Mouse (Mus musculus): ENCODE data around the gene Ghr. TPM values are rescaled to one million over a fixed set of nuclear protein-coding genes. Genes with fewer than 3 reads are reported as not detected.

The Ghr gene
- total RNA-seq, 2 experiments from 2014 or later: 112 to 122 TPM

DNA sequence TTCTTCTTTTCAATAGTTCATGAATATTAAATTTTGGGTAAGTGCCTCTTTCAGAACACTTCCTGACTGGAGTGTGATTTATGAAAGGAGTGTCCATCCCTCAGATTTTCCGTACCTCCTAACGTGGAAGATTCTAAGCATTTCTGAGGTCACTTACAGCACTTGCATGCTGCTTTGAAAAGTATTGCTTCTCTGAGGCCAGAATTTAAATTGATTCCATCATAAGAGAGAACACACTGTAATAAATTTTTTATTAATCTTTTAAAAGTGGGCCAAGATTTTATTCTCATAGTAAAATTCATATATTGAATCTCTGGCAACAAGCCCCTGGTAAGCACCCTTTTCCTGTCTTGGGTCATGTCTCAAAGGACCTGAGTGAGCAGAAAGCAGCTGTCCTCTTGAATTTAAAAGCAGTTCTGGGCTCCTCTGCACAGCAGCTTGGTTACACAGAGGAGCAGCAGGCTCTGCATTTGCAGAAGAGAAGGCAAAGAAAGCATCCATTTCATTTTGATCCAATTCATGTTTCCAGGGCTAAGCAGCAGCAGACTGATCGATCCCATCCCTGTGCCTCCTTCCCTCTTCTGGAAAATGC lies 46.9 kb downstream of the Ghr start:
- no peak for DNase-seq

DNA sequence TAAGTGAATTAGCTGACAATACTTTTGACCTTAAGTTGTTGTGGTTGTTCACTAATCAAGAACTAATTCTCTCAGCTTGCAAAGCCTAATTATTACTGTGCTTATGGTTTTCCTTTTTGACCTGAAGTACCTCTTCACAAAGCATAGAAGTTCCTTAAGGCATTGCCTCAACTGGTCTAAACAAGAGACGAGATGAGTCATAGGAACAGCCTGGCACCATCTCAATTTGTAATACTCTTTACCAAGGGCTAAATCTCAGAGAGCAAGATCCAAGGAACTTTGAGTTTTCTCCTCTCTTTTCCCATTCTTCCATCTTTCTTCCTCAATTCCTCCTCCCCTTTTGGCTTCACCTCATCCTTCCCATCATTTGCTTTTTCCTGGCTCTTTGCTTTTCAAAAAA lies 69.3 kb downstream of the Ghr start:
- no peak for DNase-seq

DNA sequence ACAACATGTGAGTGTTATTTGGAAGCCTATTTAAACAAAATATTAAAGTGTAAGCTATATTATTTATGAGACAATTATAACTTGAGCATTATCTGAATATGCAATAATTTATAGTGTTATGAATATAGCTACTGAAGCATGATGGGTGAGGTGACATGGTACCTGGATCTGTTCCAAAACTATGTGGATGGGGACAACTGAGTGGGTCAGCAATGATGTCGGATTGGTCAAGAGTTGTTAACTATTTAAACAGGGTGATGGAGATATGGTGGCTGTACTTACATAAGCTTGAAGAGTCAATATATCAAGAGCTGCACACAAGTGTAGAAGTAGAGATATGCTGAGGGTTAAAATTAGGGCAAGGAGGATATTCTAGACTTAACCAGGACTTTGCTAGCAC lies 70.9 kb downstream of the Ghr start:
- no peak for DNase-seq

DNA sequence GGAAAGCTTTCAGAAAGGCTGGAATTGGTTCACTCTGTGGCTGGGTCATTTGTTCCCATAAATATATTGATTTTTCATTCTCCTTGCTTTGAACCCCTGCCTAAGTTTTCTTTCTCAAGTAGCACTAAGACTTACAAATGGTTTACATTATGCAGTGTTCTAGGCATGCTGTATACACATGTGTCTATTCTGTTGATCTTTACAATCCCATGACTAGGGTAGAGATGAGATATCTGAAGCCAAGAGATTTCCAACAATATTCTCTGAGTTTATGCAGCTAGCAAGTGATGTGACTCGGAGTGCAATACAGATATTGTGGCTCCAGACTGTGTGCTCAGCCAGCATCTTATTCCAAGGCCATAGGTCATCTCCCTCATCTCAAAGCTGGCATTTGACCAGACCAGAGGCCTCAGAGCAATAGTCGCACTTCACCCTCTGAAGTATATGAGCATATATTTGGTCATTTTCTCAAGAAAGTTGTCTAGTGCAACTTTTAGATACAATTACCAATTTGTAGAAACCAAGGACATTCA lies 71.6 kb downstream of the Ghr start:
- DNase-seq: no peak

DNA sequence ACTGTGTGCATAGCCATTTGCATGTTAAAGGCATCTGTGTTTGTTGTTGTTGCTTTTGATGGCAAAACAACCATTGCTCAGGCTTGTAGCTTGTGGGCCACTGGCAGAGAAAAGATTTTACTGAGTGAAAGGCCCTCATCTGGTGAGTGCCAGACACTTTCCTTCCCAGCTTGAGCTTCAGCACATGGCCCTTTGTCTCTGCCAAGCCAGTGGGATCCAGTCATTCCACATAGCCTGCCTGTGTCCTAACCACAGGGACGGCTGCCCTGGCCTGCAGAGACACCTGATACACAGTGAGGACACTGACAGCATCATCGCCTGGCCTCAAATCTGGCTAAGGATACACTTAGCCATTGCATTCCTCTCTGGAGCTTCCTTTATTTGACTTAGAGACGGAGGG lies 74.2 kb downstream of the Ghr start:
- DNase-seq: peak; percentile 86

DNA sequence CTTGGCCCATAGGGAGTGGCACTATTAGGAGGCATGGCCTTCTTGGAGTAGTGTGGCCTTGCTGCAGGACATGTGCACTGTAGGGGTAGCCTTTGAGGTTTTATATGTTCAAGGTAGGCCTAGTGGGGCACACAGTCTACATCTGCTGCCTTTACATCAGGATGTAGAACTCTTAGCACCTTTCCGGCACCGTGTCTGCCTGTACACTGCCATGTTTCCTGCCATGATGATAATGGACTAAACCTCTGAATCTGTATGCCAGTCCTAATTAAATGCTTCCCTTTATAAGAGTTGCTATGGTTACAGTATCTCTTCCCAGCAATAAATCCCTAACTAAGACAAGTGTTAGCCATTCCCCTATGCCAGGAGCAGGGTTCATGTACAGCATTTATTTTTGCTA lies 76.0 kb downstream of the Ghr start:
- DNase-seq: no peak

DNA sequence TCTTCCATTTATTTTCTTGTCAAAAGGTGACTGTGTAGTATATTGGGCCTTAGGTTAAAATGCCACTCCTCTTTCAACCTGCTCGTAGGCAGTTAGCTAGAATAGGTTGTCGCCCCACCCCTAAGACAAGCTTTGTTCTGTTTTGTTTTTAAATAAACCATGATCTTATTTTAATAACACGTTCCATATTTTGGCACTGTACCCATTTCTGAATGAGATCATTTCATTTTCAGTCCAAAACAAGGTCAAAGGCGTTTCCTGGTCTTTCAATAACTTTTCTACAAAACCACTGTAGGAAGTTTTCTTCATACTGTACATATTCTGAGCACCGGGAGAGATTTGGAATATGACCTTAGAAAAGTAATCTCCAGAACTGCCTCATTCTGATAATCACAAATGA lies 78.6 kb downstream of the Ghr start:
- no peak for DNase-seq

DNA sequence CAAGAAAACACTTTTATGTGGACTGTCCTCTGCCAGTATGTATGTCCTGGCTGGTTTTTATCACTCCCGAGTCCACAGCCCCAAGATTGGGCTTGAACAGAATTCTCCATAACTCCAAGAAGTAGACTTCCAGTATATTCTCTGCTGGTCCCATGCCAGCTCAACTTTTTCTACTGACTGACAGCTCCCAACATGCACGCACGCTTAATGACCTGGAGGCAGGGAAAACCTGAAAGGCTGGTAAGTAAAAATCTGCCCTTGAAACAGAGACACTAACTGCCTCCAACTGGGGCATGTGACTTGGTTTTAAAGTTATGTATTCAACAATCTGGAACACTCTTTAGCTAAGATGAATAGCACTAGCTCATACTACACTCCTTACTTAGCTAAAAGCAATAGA lies 81.6 kb downstream of the Ghr start:
- no peak for DNase-seq

DNA sequence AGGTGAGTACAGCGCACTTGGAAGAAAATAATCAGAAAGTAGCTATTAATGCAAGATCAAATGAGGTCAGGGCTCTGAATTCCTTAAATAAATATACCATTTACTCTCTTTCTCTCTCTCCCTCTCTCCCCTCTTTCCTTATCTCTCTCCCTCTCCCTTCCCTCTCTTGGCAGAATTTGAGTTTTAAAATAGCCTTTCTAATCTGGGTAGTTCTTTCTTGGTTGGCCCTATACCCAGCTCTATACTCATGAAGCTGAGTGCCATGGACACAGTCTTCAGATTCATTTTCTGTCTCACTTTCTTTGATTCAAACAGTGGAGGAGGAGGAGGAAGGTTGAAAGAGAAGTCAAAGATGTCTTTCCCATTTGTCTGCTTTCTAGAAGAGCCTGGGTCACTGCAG lies 84.3 kb downstream of the Ghr start:
- no peak for DNase-seq

DNA sequence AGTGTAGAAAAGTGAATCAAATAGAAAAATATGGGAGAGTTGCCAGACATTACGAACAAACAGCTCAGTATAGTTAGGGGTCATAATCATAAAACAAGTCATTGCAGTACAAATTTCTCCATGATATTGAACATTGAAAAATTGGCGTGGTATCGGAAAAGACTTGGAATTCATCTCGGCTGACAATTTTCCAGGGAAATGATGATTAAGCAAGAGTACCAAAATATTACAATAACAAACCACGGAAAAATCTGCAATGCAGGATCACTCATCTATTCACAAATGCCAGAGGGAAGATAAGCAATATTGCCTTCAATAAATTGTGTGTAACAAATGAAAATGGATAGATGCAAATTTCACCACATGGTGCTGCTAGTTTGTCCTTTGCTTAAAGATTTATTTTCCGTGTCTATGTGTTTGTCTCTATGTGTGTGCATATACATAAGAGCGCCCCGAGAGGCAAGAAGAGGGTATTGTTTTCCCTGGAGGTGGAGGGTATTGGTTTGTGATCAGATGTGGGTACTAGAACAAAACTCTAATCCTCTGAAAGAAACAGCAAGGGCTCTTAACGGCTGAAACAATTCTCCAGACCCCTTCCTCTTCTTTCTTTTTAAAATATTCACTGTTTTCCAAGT lies 85.2 kb downstream of the Ghr start:
- DNase-seq: no peak

DNA sequence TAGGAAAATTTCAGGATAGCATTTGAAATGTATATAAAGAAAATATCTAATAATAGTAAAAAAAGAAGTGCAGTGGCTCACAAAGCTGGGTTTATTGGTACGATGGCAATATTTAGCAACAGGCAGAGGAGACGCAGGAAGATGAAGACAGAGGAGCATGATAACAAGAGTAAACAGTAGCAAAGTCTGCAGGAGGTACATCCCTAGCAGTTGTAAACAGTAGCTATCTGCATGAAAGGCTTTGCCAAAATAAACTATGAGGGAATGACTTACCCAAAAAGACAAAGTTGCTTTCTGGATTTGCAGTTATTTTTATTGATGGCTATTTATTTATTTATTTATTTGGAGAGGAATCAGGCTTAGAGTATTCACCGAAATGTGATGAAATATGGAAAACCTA lies 92.4 kb downstream of the Ghr start:
- no peak for DNase-seq

DNA sequence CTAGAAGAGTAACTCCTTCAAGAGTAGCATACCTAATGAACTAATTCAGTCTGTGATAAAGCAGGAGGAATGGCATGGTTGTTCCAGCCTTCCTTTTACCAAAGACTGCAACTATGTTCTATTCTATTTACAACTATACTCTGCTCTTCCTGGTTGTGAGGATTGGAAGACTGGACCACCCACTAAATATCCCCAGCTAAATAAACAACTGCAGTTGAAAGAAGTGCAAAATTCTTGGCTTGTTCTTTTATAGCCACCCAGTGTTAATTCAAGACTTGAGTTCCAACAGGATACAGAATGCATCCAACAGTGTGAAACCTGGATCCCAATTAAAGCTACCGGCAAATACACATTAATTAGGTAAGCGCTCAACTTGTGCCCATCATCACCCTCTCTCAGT lies 93.3 kb downstream of the Ghr start:
- DNase-seq: no peak

DNA sequence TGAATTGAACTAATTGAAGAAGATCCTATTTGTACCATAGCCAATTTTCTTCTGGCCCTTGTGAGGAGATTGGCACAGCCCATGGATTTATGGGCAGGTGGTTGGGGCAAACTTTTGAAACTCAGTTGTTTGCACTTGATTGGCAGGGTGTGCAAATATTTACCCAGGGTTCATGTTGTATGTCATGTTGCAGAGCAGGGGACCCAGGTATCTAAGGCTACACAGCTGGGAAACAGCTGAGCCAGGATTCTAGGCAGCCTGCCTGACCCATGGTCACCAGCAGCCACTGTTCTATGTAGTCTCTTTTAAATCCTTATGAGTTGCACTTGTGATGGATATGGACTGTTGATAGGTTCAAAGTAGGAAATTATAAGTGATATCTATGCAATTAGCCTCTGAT lies 94.1 kb downstream of the Ghr start:
- DNase-seq: no peak

DNA sequence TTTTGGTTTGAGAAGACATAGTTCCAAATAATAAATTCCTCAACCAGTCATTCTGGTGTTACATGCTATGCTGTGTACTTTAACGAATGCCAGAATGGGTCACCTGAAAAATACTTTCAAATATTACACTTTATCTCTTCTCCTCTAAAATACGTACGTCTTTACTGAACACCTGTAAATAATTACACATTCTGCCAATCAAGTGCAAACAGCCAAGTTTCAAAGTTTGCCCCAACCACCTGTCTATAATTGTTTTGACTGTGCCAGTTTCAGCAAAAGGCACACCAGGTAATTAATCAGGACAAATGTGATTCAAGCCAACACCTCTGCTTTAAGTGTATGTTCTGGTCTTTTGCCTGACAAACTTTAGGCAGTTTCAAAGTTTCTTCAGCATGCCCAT lies 94.7 kb downstream of the Ghr start:
- no peak for DNase-seq

DNA sequence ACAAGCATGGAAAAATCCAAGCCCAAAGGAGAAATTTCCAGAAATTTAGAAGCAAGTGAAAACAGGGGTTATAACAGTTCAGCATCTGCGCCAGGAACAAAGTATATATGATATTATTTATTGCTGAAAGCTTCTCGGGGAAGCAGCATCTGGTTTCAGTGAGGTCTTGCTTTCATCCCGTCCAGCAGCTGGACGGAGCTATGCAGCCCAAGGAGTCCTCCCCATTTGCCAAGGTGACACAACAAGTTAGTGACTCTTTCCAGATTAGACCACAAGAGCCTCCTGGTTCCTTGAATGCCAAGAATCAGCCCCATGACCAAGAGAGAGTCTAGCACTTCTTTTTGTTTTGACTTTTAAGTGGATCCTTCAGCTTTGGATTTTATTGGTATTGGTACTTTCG lies 96.6 kb downstream of the Ghr start:
- peak; percentile 55 for DNase-seq

DNA sequence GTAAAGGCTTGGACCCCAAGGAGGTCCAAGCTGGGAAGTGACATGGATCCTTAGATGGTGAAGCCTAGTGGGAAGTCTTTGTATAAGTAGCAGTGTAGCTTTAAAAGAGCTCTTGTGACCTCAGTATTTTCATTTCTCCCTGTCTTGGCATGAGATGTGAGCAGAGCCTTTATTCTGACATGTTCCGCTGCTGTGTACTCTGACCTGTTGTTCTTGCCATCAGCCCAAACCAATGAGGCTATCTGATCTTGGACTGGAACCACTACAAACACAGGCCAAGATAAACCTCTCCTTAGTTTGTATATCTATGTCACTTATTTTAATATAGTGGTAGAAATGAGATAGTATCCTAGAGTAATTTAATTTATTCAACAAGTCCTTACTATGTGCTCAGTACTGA lies 97.9 kb downstream of the Ghr start:
- no peak for DNase-seq

DNA sequence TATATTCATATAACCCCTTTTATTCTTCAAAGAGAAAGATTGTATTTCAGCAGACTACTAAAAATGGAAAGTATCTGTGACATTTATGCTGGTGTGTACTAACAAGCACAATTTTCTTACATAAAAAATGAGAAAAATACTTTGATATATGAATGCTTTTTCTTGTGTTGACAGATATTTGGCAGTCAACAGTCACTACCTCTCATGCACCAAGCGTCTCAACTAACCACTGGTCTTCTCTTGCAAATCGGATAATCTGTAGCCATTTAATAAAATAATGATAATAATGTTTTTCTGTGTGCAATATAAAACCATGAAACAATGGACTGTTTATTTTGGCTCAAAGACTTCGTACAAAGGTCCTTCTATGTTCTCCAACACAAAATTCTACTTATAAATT lies 99.8 kb downstream of the Ghr start:
- no peak for DNase-seq

DNA sequence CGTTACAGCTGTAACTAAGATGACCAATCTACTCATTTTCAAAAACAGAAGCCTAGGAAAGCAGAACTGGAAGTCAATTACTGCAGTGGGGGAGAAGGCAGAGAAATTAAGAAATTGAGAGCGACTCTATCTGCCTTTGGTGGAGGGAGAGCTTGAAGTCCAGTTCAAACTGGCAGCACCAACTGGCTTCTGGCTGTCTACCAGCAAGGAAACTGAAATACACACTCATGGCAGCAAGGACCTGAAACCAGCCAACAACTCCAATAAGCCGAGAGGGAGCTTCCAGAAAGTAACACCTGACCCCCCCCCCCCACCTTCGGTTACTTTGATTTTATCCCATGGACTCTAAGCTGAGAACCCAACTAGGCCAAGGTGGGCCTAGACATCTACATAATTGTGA lies 114.1 kb downstream of the Ghr start:
- peak; percentile 73 for DNase-seq

DNA sequence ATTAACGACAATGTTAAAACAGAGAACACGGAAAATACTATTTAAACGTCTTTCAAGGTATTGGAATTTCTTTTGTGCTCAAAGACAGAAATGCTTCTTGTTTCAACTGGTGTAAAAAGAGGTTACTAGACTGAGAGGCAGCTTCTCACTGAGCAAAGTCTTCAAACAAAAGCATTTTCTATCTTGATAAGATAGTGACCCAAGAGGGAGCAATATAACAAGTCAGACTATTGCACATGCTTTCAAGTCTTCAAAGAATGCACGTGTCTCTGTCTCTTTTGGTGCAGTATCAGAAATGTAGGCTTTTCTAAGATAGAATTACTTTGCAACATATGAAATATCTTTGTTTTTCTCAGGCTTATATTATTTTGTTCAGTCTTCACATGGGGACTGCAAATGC lies 116.7 kb downstream of the Ghr start:
- DNase-seq: no peak

DNA sequence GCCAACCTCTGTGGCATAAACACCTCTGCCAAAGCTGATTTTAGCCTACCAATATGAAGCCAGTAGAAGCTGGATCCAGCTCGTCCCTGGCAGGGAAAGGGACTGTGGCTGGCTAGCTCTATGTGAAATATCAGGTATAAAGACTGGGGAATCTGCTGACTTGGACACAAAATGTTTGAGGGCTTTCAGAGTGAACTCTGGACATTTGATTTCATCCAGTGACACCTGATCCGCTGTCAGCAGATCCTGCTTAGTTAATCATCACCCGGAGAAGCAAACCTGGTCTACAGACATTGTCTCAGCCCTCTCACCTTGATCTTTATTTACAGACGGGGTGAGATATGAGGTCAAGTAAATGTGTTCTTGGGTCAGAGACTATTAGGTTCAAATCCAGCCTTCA lies 118.5 kb downstream of the Ghr start:
- DNase-seq: peak; percentile 74

DNA sequence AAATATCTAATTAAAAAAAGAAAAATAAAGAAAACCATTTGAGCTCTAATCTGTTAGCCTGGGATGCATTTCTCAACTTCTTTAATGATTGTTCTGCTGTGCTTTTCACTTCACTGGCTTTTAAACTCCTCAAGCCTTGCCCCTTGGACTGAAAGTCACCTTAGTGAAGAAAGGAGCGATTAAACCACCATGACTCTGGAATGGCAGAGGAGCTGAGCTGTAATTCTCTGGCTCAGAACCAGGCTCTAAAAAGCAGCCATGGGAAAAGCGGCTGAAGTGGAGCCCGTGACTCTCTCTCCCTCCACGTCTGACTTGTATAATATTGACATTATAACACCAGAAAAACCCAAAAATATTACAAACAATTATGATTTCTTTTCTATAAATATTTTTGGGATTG lies 126.7 kb downstream of the Ghr start:
- no peak for DNase-seq

DNA sequence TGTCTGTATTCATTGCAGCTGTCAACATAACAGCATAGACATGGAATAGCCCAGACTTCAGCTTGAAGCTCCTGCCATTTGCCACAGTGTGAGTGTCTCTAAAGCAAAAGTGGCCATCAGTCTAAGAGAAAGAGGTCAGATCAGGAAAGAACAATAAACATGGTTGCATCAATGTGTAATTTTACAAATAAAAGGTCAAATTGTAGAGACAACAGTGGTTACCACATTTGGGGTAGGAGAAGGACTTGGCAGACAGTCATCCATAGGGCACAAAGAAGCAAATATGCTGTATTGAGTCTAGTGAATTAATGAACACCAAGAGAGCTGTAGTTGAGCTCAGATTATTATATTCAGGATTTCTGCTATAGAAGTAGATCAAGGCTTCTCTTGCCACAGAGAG lies 127.7 kb downstream of the Ghr start:
- DNase-seq: no peak

DNA sequence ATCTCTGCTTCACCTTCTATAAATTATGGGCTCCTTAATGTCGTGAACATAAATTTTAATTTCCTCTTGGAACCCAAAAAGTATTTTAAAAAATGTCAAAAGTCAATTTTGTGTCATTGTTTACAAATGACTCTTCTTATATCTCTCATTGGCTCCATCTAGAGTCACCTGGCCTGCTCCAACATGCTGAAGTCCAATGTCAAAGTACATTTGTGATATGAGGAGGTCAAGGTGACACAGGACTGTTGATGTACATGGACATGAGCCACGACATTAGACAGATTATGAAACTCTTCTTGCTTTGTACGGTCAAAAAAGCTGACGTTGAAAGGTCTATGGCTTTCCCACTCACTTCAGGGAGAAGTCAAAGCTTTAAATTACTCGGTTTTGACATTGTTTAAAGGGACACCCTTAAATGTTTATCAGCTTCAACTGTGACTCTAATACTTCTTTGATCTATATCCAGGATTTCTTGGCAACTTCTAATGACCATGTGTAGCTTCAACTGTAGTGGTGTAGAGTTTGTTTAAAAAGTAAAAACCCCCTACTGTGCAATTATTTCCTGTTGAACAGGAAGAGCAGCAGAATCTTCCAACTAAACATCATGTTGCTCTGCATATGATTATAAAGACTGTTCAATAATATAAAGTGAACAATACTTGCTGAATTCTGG lies 131.1 kb downstream of the Ghr start:
- no peak for DNase-seq

DNA sequence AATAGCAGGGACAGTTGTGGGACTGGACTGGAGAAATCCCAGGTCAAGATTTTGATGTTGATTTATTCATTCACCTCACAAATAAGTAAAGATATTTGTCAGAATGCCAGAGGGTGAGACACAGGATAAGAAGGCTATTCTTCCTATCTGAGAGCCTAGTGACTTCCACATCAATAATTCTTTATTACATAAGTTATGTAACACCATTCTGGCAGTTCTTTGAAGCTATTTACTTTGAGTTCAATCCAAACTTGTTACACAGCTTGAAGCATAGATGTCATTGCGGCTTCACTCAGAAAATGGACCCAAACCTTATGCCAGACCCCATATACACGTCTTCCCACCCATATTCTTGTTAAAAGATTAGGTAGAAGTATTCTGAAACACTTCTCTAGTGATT lies 133.7 kb downstream of the Ghr start:
- DNase-seq: no peak
